Mouse (Mus musculus) hindbrain, embryonic 15.5 days (tissue): Measurements from ENCODE around the gene Slc39a3. TPM values are rescaled to one million over a fixed set of nuclear protein-coding genes. Genes with fewer than 3 reads are reported as not detected.
"Not testable (repeated sequence)": the region's sequence is repeated elsewhere in the genome, so short reads cannot be mapped to it uniquely, and the experiment has no call there.

Experiments used
- ATAC-seq: fragments of 200-750 bp; cut with Nextera tagmentation; 2 replicates; pipeline ENCODE4 v1.8.0; 2017; ENCODE audit warnings: low read depth, moderate number of reproducible peaks, moderate TSS enrichment; ENCODE audit not compliant: low FRiP score
- H3K27ac ChIP-seq: fragments of 300-500 bp; sonication (generic); replicated peaks from 2 replicates; pipeline ENCODE4 v1.5.1; 2015; ENCODE audit warnings: mild to moderate bottlenecking, inconsistent platforms
- H3K27me3 ChIP-seq: fragments of 300-500 bp; sonication (generic); 2 replicates; pipeline ENCODE4 v1.6.1; 2015; ENCODE audit warnings: control low read depth, inconsistent platforms
- H3K36me3 ChIP-seq: fragments of 300-500 bp; sonication (generic); 2 replicates; pipeline ENCODE4 v1.6.1; 2015; ENCODE audit warnings: control low read depth, inconsistent platforms
- H3K4me1 ChIP-seq: fragments of 300-500 bp; sonication (generic); replicated peaks from 2 replicates; pipeline ENCODE4 v1.6.1; 2015; ENCODE audit warnings: control low read depth, inconsistent platforms
- H3K4me2 ChIP-seq: fragments of 300-500 bp; sonication (generic); 2 replicates; pipeline ENCODE4 v1.6.1; 2015; ENCODE audit warnings: moderate library complexity, mild to moderate bottlenecking, inconsistent platforms
- H3K4me3 ChIP-seq: fragments of 300-500 bp; sonication (generic); 2 replicates; pipeline ENCODE4 v1.5.1; 2015; ENCODE audit warnings: mild to moderate bottlenecking, inconsistent platforms
- H3K9ac ChIP-seq: fragments of 300-500 bp; sonication (generic); 2 replicates; pipeline ENCODE4 v1.6.1; 2015; ENCODE audit warnings: inconsistent platforms
- H3K9me3 ChIP-seq: fragments of 300-500 bp; sonication (generic); 2 replicates; pipeline ENCODE4 v1.6.1; 2016; ENCODE audit warnings: control low read depth, inconsistent platforms
- WGBS: fragments of 180-500 bp; shearing (Covaris S2); methylation state at CpG from one replicate; pipeline ENCODE4 v1.1.7; 2015; 5-methylcytosine and 5-hydroxymethylcytosine counted together
- polyA plus RNA-seq: library from polyadenylated mRNA; unstranded; fragments of >200 nt; fragmentation: Nextera tagmentation; extraction: Ambion mirVana; gene quantifications from 2 replicates; pipeline ENCODE4 v1.2.1, GENCODE M21; 2015

The Slc39a3 gene
- polyA plus RNA-seq, 1 experiment from 2014 or later = 53.0 TPM

GRCm38 (mm10) chr10:81062710-81063109 lies 25.5 kb upstream of the Slc39a3 start:
- no peaks in the 10 kb centered on the region for H3K36me3 ChIP-seq
- H3K27me3 ChIP-seq = no peaks in the 10 kb centered on the region
- ATAC-seq = no peak
- H3K9ac ChIP-seq = no peak overlapping the region
- peaks cover 19% of the 10 kb centered on the region for H3K4me1 ChIP-seq
- 70% methylated on average over 4 of the region's 4 CpGs for WGBS
- no peak overlapping the region for H3K27ac ChIP-seq
- H3K9me3 ChIP-seq = no peaks in the 10 kb centered on the region
- H3K4me2 ChIP-seq = no peak overlapping the region
- no peak overlapping the region for H3K4me3 ChIP-seq

DNA sequence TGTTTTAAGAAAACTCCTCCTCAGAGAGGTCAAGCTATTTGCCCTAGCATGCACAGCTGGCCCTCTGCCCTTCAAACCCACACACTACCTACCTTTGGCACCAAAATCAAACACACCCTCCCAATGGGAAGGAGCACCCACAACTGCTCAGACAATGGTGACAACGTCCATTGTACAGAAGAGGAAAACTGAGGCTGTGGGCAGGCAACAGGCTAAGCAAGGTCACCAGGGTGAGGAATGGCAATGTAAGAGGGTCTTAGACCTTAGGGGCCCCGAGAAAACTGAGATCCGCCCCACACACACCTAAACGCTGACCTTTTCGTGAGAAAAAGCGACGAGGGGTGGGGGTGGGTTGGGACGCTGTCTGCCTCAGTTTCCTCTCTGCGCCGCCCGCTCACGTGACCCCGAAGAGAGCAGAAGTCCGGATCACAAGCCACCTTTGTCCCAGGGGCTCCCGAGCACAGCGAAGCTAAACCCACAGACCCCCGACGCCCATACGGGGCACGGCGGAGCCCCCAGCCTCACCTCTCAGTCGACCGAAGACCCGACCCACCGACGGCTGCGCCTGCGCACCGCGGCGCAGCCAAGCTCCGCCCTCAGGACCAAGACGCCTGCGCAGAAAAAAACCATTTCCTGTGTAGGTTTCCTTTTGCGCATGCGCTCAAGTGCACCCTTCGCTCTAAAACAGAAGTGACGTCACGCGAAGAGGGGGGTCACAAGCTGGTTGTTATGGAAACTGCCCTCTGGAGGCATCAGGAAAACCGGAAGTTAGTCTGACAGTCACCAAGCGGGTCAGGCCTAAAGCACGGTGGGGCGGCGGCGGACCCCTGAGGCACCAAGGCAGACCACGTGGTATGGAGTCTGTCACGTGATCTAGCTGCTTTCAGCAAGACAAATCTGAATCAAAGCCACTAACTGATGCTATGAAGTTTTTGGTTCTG lies 22.6 kb upstream of the Slc39a3 start, which contains the start of gene Sgta:
Sgta (minus strand) TSS at position 579 of the 941 bp plus-strand sequence.
- under 1% methylated on average over 47 of the region's 48 CpGs for WGBS
- Histone ChIP-seq H3K27me3 (no peaks in the 10 kb centered on the region), H3K36me3 (no peaks in the 10 kb centered on the region), H3K9me3 (no peaks in the 10 kb centered on the region), H3K27ac (peak within 1 kb of the TSS; percentile 44; the same call in 1 of the 2 replicates), H3K9ac (peak within 1 kb of the TSS; percentile 77), H3K4me2 (peak within 1 kb of the TSS; percentile 87), H3K4me3 (peak within 1 kb of the TSS; percentile 73), H3K4me1 (peaks cover 34% of the 10 kb centered on the region)
- peak; percentile 94 for ATAC-seq

- no peak overlapping the region for H3K27ac ChIP-seq
- H3K4me1 ChIP-seq = peaks cover 34% of the 10 kb centered on the region
- no peaks in the 10 kb centered on the region for H3K27me3 ChIP-seq
- H3K4me2 ChIP-seq = peak overlapping the region; percentile 87
- H3K9me3 ChIP-seq = no peaks in the 10 kb centered on the region
- peak overlapping the region; percentile 73 for H3K4me3 ChIP-seq
- no peak overlapping the region for H3K9ac ChIP-seq
- ATAC-seq = no peak
- WGBS = 93% methylated on average over 6 of the region's 6 CpGs
- no peaks in the 10 kb centered on the region for H3K36me3 ChIP-seq
Measured at GRCm38 (mm10) chr10:81058896-81059295, 21.7 kb upstream of the Slc39a3 start.

DNA sequence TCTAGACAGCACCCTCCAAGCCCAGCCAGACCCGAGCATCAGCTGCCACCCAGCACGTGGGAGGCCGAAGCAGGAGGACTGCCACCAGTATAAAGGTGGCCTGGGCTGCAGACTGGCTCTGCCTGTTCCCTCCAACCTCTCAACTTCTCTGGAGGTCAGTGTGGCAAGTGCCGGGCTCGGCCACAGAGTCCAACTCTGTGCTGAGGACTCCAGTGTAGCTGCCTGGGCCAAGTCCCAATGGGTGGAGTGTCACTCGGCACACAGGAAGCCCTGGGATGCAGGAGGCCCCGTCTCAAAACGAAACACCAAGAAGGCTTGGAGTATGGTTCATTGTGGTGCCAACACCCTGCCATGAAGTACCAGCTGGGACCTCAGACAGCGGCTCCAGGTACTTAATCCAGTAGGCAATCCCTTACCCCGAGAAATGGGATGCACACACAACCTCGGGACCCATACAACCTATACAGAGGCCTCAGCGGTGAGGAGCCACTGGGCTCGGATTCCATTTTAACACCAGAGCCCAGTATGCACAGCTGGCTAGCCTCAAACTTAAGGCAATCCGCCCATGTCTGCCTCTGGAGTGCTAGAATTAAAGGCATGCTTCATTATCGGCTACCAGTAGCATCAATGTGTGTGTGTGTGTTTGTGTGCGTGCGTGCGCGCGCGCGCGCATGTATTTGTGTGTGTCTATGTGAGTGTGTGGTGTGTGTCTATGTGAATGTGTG lies 20.3 kb upstream of the Slc39a3 start:
- Histone ChIP-seq H3K27ac (no peak overlapping the region), H3K9me3 (no peaks in the 10 kb centered on the region), H3K4me2 (no peak overlapping the region), H3K4me1 (peaks cover 34% of the 10 kb centered on the region), H3K9ac (no peak overlapping the region), H3K4me3 (no peak overlapping the region), H3K27me3 (no peaks in the 10 kb centered on the region), H3K36me3 (no peaks in the 10 kb centered on the region)
- 94% methylated on average over 23 of the region's 23 CpGs for WGBS
- no peak for ATAC-seq

DNA sequence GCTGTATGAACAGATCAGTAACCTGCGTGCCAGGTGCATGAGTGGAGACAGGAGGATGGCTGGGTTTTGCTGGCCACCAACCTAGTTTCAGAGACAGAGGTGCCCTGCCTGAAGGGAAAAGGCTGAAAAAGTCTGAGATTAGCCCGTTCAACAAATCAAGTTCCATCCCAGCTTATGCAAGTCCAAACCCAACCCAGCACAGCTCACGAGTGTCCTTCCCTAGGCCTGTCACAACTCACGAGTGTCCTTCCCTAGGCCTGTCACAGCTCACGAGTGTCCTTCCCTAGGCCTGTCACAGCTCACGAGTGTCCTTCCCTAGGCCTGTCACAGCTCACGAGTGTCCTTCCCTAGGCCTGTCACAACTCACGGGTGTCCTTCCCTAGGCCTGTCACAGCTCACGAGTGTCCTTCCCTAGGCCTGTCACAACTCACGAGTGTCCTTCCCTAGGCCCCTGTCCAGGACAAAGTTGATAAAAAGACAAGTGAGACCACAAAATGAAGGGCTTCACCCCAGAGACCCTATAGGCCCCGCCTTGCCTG lies 18.6 kb upstream of the Slc39a3 start:
- not testable (repeated sequence) for H3K4me2 ChIP-seq, H3K9ac ChIP-seq, H3K4me3 ChIP-seq, H3K9me3 ChIP-seq, ATAC-seq, H3K27me3 ChIP-seq, H3K27ac ChIP-seq
- H3K36me3 ChIP-seq = peaks cover 13% of the 10 kb centered on the region
- WGBS = 83% methylated on average over 11 of the region's 11 CpGs
- H3K4me1 ChIP-seq = peaks cover 34% of the 10 kb centered on the region

DNA sequence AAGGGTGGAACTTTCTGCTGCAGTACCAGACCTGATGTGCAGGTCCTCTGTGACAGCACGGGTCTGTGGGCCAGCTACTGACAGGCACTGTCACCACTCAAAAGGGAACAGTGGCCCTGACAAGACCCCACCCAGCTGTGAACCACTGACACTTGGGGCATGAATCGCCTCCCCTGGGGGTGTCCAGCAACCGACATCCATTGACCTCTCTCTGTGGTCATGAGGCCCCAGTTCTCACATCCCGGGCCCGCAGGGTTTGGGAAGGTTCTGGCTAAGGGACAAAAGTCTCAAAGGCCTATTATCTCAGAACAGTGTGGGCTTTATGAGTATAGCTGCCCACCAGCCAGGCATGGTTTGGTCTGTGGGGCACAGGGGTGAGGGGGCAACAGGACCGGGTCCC lies 17.9 kb upstream of the Slc39a3 start:
- Histone ChIP-seq H3K4me2 (no peak overlapping the region), H3K9me3 (no peaks in the 10 kb centered on the region), H3K27ac (no peak overlapping the region), H3K4me3 (no peak overlapping the region), H3K9ac (no peak overlapping the region), H3K27me3 (no peaks in the 10 kb centered on the region), H3K36me3 (peaks cover 20% of the 10 kb centered on the region), H3K4me1 (peaks cover 34% of the 10 kb centered on the region)
- no peak for ATAC-seq
- WGBS = 81% methylated on average over 6 of the region's 6 CpGs

GRCm38 (mm10) chr10:81052577-81052976 lies 15.4 kb upstream of the Slc39a3 start:
- H3K27me3 ChIP-seq = no peaks in the 10 kb centered on the region
- no peak overlapping the region for H3K4me3 ChIP-seq
- H3K4me2 ChIP-seq = no peak overlapping the region
- no peak overlapping the region for H3K27ac ChIP-seq
- H3K9me3 ChIP-seq = no peaks in the 10 kb centered on the region
- H3K4me1 ChIP-seq = peaks cover 13% of the 10 kb centered on the region
- H3K9ac ChIP-seq = no peak overlapping the region
- WGBS = 93% methylated on average over 5 of the region's 5 CpGs
- peaks cover 45% of the 10 kb centered on the region for H3K36me3 ChIP-seq
- no peak for ATAC-seq

DNA sequence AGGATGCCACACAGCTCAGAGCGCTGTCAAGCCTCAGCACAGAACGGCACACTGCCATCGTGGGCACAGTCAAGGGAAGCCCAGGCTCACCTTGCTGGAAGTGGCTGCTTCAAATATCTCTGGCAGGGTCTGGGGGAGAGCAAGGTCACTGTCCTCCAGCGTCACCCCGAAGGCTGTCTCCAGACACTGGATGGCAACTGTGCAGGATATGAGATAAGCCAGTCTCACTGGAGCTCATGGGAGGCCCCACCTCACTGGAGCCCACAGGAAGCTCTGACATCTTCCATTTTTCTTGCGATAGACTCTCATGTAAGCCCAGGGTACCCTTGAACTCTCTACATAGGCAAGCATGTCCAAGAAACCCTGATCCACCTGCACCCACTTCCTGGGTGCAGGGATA lies 13.9 kb upstream of the Slc39a3 start:
- H3K4me3 ChIP-seq = no peak overlapping the region
- no peak overlapping the region for H3K4me2 ChIP-seq
- no peak overlapping the region for H3K9ac ChIP-seq
- H3K4me1 ChIP-seq = no peaks in the 10 kb centered on the region; the same call in 1 of the 2 replicates
- no peaks in the 10 kb centered on the region for H3K9me3 ChIP-seq
- no peak overlapping the region for H3K27ac ChIP-seq
- no peak for ATAC-seq
- no peaks in the 10 kb centered on the region for H3K27me3 ChIP-seq
- 96% methylated on average over 6 of the region's 6 CpGs for WGBS
- peaks cover 59% of the 10 kb centered on the region for H3K36me3 ChIP-seq

DNA sequence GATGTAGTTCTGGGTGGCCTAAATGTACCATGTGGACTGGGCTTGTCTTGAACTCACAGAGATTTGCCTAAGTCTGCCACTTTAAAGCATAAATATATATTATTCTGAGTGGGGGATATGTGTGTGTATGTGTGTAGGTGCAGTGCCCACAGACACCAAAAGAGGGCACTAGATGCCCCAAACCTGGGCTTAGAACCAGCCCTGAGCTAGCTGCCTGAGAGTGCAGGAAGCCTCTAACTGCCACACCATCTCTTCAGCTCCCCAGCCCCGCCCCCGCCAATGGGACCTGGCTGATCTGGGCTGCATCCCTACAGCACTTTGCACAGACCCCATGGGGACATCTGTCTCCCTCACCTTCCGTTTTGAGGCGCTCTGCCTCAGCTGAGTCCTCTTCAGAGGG lies 13.4 kb upstream of the Slc39a3 start:
- Histone ChIP-seq H3K4me1 (no peaks in the 10 kb centered on the region; the same call in 1 of the 2 replicates), H3K9me3 (no peaks in the 10 kb centered on the region), H3K27me3 (no peaks in the 10 kb centered on the region), H3K36me3 (peaks cover 64% of the 10 kb centered on the region), H3K4me3 (no peak overlapping the region), H3K9ac (no peak overlapping the region), H3K4me2 (no peak overlapping the region), H3K27ac (no peak overlapping the region)
- ATAC-seq = no peak
- 87% methylated on average over 4 of the region's 4 CpGs for WGBS

- not testable (repeated sequence) for H3K27me3 ChIP-seq, ATAC-seq, H3K9ac ChIP-seq, H3K4me3 ChIP-seq, H3K27ac ChIP-seq, H3K9me3 ChIP-seq, H3K4me1 ChIP-seq, H3K4me2 ChIP-seq
- 94% methylated on average over 14 of the region's 14 CpGs for WGBS
- peaks cover 66% of the 10 kb centered on the region for H3K36me3 ChIP-seq
Measured at GRCm38 (mm10) chr10:81045246-81045645, 8.0 kb upstream of the Slc39a3 start.

DNA sequence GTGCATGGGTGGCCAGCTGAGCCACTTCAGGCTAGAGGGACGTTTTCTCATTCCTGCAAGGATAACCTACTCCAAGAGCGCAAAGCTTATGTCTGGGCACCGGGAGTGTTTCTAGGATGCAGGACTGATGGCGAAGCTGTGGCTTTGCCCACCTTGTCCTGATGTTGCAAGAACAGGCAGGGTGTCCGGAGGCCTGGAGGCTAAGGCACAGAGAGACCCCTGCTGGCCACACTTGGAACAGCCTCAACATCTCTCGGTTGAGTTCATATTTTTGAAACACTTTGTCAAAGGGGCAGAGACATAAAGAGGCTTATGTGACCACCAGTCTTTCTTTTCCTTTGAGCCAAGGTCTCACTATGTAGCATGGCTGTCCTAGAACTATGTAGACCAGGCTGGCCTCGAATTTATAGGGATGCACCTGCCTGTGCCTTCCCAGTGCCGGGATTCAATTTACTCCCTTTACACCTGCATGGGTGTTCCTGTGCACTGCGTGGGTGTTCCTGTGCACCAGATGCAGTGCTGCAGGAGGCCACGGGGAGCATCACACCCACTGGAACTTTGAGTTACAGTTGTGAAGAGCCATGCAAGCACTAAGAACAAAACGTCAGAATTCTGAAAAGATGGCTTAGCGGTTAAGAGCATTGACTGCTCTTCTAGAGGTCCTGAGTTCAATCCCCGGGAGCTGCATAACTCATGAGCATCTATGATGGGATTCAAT lies 4.4 kb upstream of the Slc39a3 start:
- Histone ChIP-seq H3K4me1 (peaks cover 5% of the 10 kb centered on the region; the same call in 1 of the 2 replicates), H3K9ac (no peak overlapping the region)
- no peak for ATAC-seq

More for the DNA sequence above, 4.4 kb upstream of the Slc39a3 start:
- no peaks in the 10 kb centered on the region for H3K9me3 ChIP-seq
- whole genome bisulfite sequencing = 33% methylated on average over 13 of the region's 13 CpGs
- peaks cover 31% of the 10 kb centered on the region for H3K36me3 ChIP-seq
- no peak overlapping the region for H3K4me3 ChIP-seq
- H3K27me3 ChIP-seq = no peaks in the 10 kb centered on the region
- H3K27ac ChIP-seq = no peak overlapping the region
- H3K4me2 ChIP-seq = no peak overlapping the region
